Mouse (Mus musculus): ENCODE data around the gene Dynlt1f. TPM values are rescaled to one million over a fixed set of nuclear protein-coding genes. Genes with fewer than 3 reads are reported as not detected.
"Not testable (repeated sequence)": the region's sequence is repeated elsewhere in the genome, so short reads cannot be mapped to it uniquely, and the experiment has no call there.

The Dynlt1f gene
- polyA plus RNA-seq, 1 experiment, result 29.3 TPM

- DNase-seq (ENCODE audit: extremely low spot score in 1 of 2, low spot score in 1 of 2), result not testable (repeated sequence)
Observed at GRCm38 (mm10) chr17:6632850-6633249, 22.9 kb downstream of the Dynlt1f start.

- not testable (repeated sequence) for DNase-seq (ENCODE audit: extremely low spot score in 1 of 2, low spot score in 1 of 2)
Observed at GRCm38 (mm10) chr17:6630398-6630797, 25.3 kb downstream of the Dynlt1f start.

GRCm38 (mm10) chr17:6624926-6625558 is 30.7 kb downstream of the Dynlt1f start:
- not testable (repeated sequence) for DNase-seq (ENCODE audit: extremely low spot score in 1 of 2, low spot score in 1 of 2)

GRCm38 (mm10) chr17:6621976-6622375 is 33.7 kb downstream of the Dynlt1f start:
- not testable (repeated sequence) for DNase-seq (ENCODE audit: extremely low spot score in 1 of 2, low spot score in 1 of 2)

GRCm38 (mm10) chr17:6620730-6621451 is 34.8 kb downstream of the Dynlt1f start:
- not testable (repeated sequence) for DNase-seq (ENCODE audit: extremely low spot score in 1 of 2, low spot score in 1 of 2)

DNA sequence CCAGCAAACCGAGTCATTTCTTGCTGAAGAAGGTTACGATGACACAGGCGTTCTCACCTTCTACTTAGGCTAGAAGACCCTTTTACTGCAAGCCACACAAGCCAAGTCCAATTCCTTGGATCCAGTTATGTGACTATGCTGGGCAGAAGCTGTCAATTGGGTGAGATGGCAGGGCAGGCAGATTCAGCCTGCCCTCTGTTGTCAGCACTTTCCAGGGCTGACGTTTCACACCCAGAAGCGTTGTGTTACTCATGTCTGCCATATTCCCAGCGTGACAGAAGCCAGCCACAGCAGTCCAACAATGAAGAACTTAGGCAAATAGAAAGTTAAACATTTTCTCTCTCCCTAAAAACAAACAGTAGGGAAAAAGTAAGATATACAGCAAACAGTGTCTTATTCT is 35.7 kb downstream of the Dynlt1f start:
- DNase-seq (ENCODE audit: extremely low spot score in 1 of 2, low spot score in 1 of 2), result not testable (repeated sequence)

GRCm38 (mm10) chr17:6619271-6619670 is 36.4 kb downstream of the Dynlt1f start:
- not testable (repeated sequence) for DNase-seq (ENCODE audit: extremely low spot score in 1 of 2, low spot score in 1 of 2)

DNA sequence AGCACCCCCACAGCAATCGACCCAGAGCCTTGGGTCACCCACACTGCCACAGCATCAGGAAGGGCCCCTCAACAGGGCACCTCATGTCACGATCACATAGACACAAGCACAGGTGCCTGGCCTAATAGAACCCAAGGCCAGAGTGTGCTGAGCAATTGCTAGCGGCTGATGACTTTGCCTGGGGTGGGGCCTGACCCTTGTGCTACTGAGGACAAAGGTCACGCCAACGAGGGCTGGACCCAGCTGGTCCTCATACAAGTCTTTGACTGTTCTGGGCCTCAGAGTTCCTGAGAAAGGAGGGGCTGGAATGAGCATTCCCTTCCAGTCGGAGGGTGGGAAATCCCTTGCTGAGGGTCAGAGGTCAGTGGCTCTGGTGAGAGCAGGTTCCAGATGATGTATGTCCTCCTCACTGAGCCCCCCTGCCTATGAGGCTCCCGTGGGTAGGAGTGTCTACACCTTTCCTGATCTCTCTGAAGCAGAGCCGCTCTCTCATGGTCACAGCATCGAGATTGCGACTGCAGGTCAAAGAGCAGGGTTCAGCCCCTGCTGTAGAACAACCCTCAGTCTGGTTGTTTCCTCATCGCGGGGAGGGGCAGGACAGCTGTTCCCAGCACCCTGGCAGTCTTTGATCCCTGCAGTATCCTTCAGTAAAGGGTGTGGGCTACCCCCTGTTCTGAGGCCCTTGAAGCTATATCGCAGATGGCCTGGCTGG is 37.9 kb downstream of the Dynlt1f start:
- not testable (repeated sequence) for DNase-seq (ENCODE audit: extremely low spot score in 1 of 2, low spot score in 1 of 2)

GRCm38 (mm10) chr17:6616731-6617130 is 39.0 kb downstream of the Dynlt1f start:
- DNase-seq (ENCODE audit: extremely low spot score in 1 of 2, low spot score in 1 of 2), result not testable (repeated sequence)

DNA sequence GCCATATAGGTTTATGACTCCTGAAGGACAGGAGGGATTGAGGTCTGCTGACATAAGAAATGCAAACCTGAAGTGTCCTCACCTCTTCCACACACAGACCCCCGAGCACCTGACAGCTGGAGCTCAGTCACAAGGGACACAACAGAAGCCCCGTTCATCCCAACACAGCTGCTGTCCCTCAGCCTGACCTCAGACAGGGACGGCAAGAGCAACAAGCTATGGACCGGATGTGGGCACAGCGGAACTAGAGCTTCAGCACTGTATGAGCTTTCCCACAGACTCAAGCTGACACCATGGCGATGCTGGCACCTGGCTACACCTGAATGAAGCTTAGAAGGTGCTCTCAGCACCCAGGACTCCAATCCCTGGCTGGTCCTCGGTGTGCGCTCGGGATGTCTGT is 41.4 kb downstream of the Dynlt1f start:
- not testable (repeated sequence) for DNase-seq (ENCODE audit: extremely low spot score in 1 of 2, low spot score in 1 of 2)

- not testable (repeated sequence) for DNase-seq (ENCODE audit: extremely low spot score in 1 of 2, low spot score in 1 of 2)
Observed at GRCm38 (mm10) chr17:6613524-6613923, 42.2 kb downstream of the Dynlt1f start.

GRCm38 (mm10) chr17:6605347-6605746 is 50.4 kb downstream of the Dynlt1f start:
- peak in 1 of 2 experiments; percentile 32 for DNase-seq (ENCODE audit: extremely low spot score in 1 of 2, low spot score in 1 of 2)

DNA sequence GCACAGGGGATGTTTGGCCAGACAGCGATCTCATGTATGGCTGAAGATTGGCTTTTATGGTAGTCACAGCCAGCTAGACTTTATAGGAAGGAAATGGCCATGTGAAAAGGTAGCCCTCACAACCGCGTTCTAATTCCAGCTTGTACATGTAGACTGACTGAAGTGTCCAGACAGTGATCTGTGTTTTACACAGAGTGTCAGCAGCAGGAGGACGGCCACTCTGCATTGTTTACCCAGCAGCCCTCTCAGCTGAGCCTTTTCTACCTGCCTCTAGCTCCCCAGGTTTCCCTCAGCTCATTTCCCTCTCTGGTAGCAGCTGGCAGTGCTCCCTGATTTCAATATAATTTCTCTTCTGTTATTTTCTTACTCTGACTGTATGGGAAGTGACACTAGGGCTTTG is 53.5 kb downstream of the Dynlt1f start:
- DNase-seq (ENCODE audit: extremely low spot score in 1 of 2, low spot score in 1 of 2), result not testable (repeated sequence)

- peak in 1 of 2 experiments; percentile 52 for DNase-seq (ENCODE audit: extremely low spot score in 1 of 2, low spot score in 1 of 2)
Observed at GRCm38 (mm10) chr17:6601204-6601911, 54.3 kb downstream of the Dynlt1f start, which contains the start of gene Dynlt1c. Gene Dynlt1c (plus strand): TSS chr17:6601671.

- peak in 1 of 2 experiments; percentile 52 for DNase-seq (ENCODE audit: extremely low spot score in 1 of 2, low spot score in 1 of 2)
Observed at GRCm38 (mm10) chr17:6600216-6600911, 55.3 kb downstream of the Dynlt1f start.

DNA sequence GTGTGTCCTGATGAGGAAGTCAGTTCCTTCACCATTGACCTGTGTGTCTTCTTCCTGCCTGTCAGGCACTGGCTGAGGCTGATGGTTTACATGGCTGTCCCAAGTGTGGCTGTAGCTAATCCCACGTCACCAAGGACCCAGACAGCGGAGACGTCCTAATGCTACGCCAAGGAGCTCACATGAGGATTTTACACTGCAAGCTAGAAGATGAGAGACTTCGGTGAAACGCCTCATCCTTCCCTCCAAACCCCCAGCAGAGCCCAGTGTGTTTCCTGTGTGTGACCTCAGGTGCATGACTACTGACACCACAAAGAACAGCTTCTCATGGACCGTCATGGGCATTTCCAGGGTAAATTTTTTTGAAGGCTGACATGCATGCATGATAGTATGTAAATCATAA is 57.3 kb downstream of the Dynlt1f start:
- not testable (repeated sequence) for DNase-seq (ENCODE audit: extremely low spot score in 1 of 2, low spot score in 1 of 2)
